Mouse (Mus musculus) testis, adult 2 months (tissue): ENCODE results near the gene Zbtb16.

Experiments used
- CTCF ChIP-seq: fragments of 200-500 bp; IDR thresholded peaks from 2 replicates; pipeline ENCODE4 v1.5.1; 2012; ENCODE audit warnings: low read depth, mild to moderate bottlenecking, inconsistent platforms, low read length, moderate library complexity; ENCODE audit not compliant: control insufficient read depth, insufficient read depth, insufficient replicate concordance
- POLR2A ChIP-seq: fragments of 200-500 bp; IDR thresholded peaks from 2 replicates; pipeline ENCODE4 v1.6.1; 2012; ENCODE audit warnings: low read depth, mild to moderate bottlenecking, inconsistent platforms, low read length, moderate library complexity; ENCODE audit not compliant: control insufficient read depth

GRCm38 (mm10) chr9:48729471-48729870 lies 106.6 kb downstream of the Zbtb16 start:
- TF ChIP-seq CTCF = no peak
- no peak for TF ChIP-seq POLR2A
